Mouse (Mus musculus) forebrain, embryonic 10.5 days (tissue): ENCODE results near the gene Depdc5. TPM values are rescaled to one million over a fixed set of nuclear protein-coding genes. Genes with fewer than 3 reads are reported as not detected.
A peak's percentile ranks its signal among the peaks of the same experiment; 100 is the strongest.

Experiments used
- DNase-seq: peaks from one replicate; pipeline ENCODE4 v3.0.0-alpha.2; 2017; ENCODE audit warnings: low spot score; ENCODE audit errors: extremely low spot score
- H3K27ac ChIP-seq: fragments of 300-500 bp; sonication (generic); 2 replicates; pipeline ENCODE4 v1.5.1; 2016; ENCODE audit warnings: mild to moderate bottlenecking
- H3K27me3 ChIP-seq: fragments of 300-500 bp; sonication (generic); 2 replicates; pipeline ENCODE4 v1.6.1; 2016; ENCODE audit warnings: mild to moderate bottlenecking; ENCODE audit not compliant: poor library complexity, severe bottlenecking
- H3K36me3 ChIP-seq: fragments of 300-500 bp; sonication (generic); replicated peaks from 2 replicates; pipeline ENCODE4 v1.6.1; 2016; ENCODE audit warnings: mild to moderate bottlenecking, moderate library complexity
- H3K4me1 ChIP-seq: fragments of 300-500 bp; sonication (generic); 2 replicates; pipeline ENCODE4 v1.6.1; 2016
- H3K4me3 ChIP-seq: fragments of 300-500 bp; sonication (generic); 2 replicates; pipeline ENCODE4 v1.5.1; 2016; ENCODE audit warnings: mild to moderate bottlenecking, moderate library complexity
- H3K9me3 ChIP-seq: fragments of 300-500 bp; sonication (generic); 2 replicates; pipeline ENCODE4 v1.6.1; 2016; ENCODE audit warnings: mild to moderate bottlenecking, moderate library complexity
- WGBS: fragments of 180-500 bp; shearing (Covaris S2); methylation state at CpG from one replicate; pipeline ENCODE4 v1.1.7; 2016; 5-methylcytosine and 5-hydroxymethylcytosine counted together
- polyA plus RNA-seq: library from polyadenylated mRNA; unstranded; fragments of >200 nt; fragmentation: Nextera tagmentation; extraction: Ambion mirVana; gene quantifications from 2 replicates; pipeline ENCODE4 v1.2.1, GENCODE M21; 2016

The Depdc5 gene
- polyA plus RNA-seq, 1 experiment from 2014 or later = 37.2 TPM

DNA sequence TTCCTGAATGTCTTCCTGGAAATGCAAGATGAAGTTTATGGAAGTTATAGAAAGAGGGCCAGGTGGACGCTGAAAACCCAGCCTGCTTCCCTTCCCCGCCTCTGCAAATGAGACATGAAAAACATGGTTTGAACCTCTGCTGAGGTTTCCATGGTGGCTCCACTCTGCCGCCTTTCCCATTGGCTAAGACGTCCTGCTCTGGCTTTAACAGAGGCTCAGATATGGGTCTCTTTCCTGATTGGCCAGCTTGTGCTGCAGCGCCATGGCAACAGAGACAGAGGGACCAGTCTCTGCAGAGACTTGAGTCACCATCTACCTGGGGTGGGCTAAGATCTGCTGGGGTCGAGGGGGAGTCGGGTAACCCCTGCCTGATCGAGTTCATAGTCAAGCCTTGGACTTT lies 143.2 kb downstream of the Depdc5 start:
- Histone ChIP-seq H3K4me1 (peaks cover 36% of the 10 kb centered on the region), H3K36me3 (no peaks in the 10 kb centered on the region), H3K9me3 (no peaks in the 10 kb centered on the region), H3K27me3 (peaks cover 19% of the 10 kb centered on the region), H3K27ac (peak overlapping the region; percentile 58), H3K4me3 (no peak overlapping the region)
- no peak for DNase-seq
- WGBS = 46% methylated on average over 8 of the region's 8 CpGs

DNA sequence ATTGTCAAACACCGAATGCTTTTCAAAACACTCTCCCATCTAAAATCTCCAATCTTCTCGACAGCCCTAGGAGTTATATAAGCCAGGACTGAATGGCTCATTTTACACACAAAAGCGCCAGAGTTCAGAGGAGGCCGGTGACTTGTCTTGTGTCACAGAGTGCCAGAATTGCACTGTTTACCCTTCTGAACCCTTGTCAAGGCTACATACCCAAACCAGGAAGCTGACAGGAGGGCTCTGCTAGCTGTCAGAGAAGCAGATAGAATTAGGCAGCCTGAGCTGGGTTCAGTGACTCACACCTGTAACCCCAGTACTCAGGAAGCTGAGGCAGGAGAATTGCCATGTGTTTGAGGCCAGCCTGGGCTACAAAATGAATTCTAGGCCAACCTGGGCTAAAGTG lies 143.9 kb downstream of the Depdc5 start:
- 76% methylated on average over 4 of the region's 4 CpGs for WGBS
- no peak overlapping the region for H3K4me3 ChIP-seq
- no peaks in the 10 kb centered on the region for H3K9me3 ChIP-seq
- no peak for DNase-seq
- peaks cover 25% of the 10 kb centered on the region for H3K27me3 ChIP-seq
- H3K36me3 ChIP-seq = no peaks in the 10 kb centered on the region
- peaks cover 43% of the 10 kb centered on the region for H3K4me1 ChIP-seq
- no peak overlapping the region for H3K27ac ChIP-seq

- WGBS = 63% methylated on average over 2 of the region's 2 CpGs
- H3K27me3 ChIP-seq = peaks cover 25% of the 10 kb centered on the region
- peaks cover 43% of the 10 kb centered on the region for H3K4me1 ChIP-seq
These were observed 145.8 kb downstream of the Depdc5 start for GRCm38 (mm10) chr5:33009301-33009700.

GRCm38 (mm10) chr5:33009818-33010812 lies 146.6 kb downstream of the Depdc5 start:
- Histone ChIP-seq H3K4me1 (peaks cover 43% of the 10 kb centered on the region), H3K4me3 (no peak overlapping the region), H3K27ac (0 out of 2 replicates have a peak overlapping the region, but pooled peaks have one; percentile 62), H3K27me3 (peaks cover 25% of the 10 kb centered on the region), H3K36me3 (no peaks in the 10 kb centered on the region), H3K9me3 (no peaks in the 10 kb centered on the region)
- WGBS = 74% methylated on average over 14 of the region's 14 CpGs
- no peak for DNase-seq

More at GRCm38 (mm10) chr5:33009301-33009700, 145.8 kb downstream of the Depdc5 start:
- no peak for DNase-seq
- Histone ChIP-seq H3K4me3 (no peak overlapping the region), H3K9me3 (no peaks in the 10 kb centered on the region), H3K36me3 (no peaks in the 10 kb centered on the region), H3K27ac (0 out of 2 replicates have a peak overlapping the region, but pooled peaks have one; percentile 25)

DNA sequence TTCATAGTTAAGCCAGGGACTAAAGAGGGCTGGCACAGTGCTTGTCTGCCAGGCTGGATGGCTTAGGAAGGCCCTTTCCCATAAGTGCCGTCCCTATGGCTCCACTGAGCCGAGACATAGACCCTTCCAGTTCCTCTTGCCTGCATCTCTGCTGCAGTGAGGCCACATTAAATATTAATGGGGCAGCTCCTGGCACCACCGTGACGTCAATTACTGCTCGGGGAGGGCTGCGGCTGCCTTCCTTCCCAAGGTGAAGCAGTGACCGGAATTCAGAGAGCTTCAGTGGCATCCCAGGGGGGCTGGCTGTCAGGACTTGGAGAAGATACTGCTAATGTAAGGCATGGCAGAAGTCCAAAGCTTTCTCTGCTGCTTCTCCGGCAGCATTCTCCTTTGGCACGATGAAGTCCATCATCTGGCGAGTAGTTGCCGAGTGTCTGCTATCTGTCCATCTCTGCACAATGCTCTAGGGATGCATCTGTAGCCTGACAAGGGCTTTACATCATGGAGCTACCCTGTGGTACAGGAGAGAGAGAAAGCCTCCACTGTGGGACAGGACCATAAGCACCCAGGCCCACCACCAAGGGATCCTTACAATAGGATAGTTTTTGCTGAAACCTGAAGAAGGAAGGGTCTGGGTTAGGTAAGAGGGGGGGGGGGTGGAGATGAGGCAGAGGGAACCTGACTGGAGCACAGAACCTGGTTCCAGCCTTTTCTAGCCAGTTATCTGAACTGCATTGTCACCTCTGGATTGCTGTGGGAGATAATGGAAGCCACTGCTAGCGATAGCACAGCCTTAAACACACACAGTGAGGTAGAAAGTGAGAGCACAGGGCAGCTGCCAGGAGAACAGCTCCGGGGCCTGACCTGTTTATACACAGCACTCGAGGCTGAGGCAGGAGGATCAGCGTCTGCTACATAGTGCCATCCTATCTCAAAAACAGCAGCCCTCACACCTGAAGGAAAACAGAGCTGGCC lies 147.9 kb downstream of the Depdc5 start:
- no peaks in the 10 kb centered on the region for H3K9me3 ChIP-seq
- WGBS = 41% methylated on average over 15 of the region's 15 CpGs
- no peak for DNase-seq
- peaks cover 25% of the 10 kb centered on the region for H3K27me3 ChIP-seq
- no peak overlapping the region for H3K4me3 ChIP-seq
- H3K4me1 ChIP-seq = peaks cover 33% of the 10 kb centered on the region
- H3K27ac ChIP-seq = peak overlapping the region; percentile 62
- H3K36me3 ChIP-seq = no peaks in the 10 kb centered on the region

- Histone ChIP-seq H3K4me1 (peaks cover 36% of the 10 kb centered on the region), H3K4me3 (no peak overlapping the region), H3K27me3 (peaks cover 25% of the 10 kb centered on the region), H3K27ac (no peak overlapping the region), H3K9me3 (no peaks in the 10 kb centered on the region), H3K36me3 (no peaks in the 10 kb centered on the region)
- DNase-seq = no peak
- 73% methylated on average over 1 of the region's 1 CpGs for WGBS
These were observed 150.6 kb downstream of the Depdc5 start for GRCm38 (mm10) chr5:33014096-33014495.

DNA sequence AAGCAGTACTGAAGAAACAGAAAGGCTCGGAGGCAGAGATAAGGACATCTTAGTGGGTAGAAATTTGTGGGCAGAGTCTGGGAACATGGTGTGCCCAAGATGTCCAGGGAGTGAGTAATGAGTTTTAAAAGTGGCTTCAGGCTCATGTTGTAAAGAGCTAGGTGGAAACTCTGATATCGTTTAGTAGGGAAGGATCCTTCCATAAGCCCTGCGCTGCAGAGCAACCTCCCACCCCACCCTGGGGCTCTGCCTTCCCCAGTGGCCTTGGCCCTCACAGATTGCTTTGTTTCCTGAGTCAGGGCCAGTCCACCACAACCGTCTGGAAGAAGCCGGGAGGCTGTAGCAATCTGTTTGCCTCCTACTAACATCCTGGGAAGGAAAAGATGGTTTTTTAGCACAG lies 152.1 kb downstream of the Depdc5 start:
- 80% methylated on average over 5 of the region's 5 CpGs for WGBS
- no peak overlapping the region for H3K27ac ChIP-seq

DNA sequence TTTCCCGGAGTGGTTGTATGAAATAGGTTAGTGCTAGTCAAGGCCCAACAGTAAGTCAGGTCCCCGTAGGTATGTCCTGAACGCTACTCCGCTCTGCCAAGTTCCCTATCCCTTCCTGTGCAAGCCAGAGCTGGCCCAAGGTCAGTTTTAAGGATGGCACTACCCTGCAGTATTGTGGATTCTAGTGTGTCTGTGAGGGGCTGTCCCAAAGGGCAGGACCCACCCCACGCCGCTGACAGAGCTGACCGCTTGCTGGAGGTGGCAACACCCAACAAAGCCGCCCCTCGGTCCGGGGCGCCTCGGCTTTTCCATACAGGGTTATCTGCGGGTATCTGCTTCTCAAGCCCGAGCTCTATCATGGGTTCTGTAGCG lies 154.7 kb downstream of the Depdc5 start:
- Histone ChIP-seq H3K27me3 (no peaks in the 10 kb centered on the region), H3K27ac (peak overlapping the region; percentile 100), H3K36me3 (peaks cover 23% of the 10 kb centered on the region), H3K9me3 (no peaks in the 10 kb centered on the region), H3K4me3 (peak overlapping the region; percentile 94), H3K4me1 (peaks cover 25% of the 10 kb centered on the region)
- no peak for DNase-seq
- WGBS = 4% methylated on average over 15 of the region's 15 CpGs

More for the DNA sequence above, 152.1 kb downstream of the Depdc5 start:
- Histone ChIP-seq H3K9me3 (no peaks in the 10 kb centered on the region), H3K4me1 (peaks cover 36% of the 10 kb centered on the region), H3K4me3 (no peak overlapping the region), H3K36me3 (0 out of 2 replicates have a peak, but pooled peaks cover 2% of the 10 kb centered on the region), H3K27me3 (peaks cover 16% of the 10 kb centered on the region)
- DNase-seq = no peak

DNA sequence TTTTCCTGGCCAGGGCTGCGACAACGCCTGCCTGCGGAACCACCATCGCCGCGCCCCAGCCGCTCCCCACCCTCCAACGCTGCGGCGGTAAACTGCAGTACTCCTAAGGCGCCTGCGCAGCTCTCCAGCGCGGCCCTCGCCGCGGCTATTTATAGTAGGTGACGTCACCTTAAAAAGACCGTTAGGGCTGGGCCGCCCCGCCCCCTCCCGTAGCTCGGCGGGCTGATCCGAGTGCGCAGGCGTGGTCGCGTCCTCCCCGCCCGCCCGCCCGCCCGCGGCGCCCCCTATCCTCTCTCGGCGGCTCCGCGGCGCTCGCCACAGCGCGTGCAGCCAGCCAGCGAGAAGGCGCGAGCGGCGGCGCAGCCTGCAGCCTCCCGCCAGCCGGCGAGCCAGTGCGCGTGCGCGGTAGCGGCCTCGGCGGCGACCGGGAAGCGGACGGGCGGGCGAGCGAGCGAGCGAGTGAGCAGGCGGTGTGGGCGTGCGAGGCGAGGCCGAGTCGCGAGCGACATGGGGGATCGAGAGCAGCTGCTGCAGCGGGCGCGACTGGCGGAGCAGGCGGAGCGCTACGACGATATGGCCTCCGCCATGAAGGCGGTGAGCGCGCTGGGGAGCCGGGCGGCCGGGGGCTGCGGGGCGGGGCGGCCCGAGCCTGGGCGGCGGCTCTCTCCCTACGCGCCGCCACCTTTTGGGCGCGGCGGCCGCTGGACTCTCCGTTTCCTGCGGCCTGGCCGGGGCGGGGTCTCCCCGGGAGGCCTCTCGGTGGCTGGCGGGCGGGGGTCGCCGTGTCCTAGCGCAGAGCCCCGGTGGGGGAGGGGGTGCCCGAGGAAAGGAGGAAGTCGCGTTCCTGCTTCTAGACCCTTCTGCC lies 155.3 kb downstream of the Depdc5 start, which contains the start of gene Ywhah:
Gene Ywhah (plus strand): TSS at position 256 of the 865 bp plus-strand sequence.
- Histone ChIP-seq H3K4me3 (peak within 1 kb of the TSS; percentile 94), H3K27ac (peak within 1 kb of the TSS; percentile 100), H3K9me3 (no peaks in the 10 kb centered on the region), H3K27me3 (no peaks in the 10 kb centered on the region), H3K4me1 (peaks cover 25% of the 10 kb centered on the region), H3K36me3 (peaks cover 29% of the 10 kb centered on the region)
- DNase-seq = peak; percentile 94
- under 1% methylated on average over 114 of the region's 121 CpGs for WGBS

- Histone ChIP-seq H3K4me3 (peak overlapping the region; percentile 94), H3K27ac (peak overlapping the region; percentile 100), H3K36me3 (peaks cover 36% of the 10 kb centered on the region), H3K4me1 (peaks cover 25% of the 10 kb centered on the region), H3K9me3 (no peaks in the 10 kb centered on the region), H3K27me3 (no peaks in the 10 kb centered on the region)
- DNase-seq = peak; percentile 60
- WGBS = under 1% methylated on average over 12 of the region's 12 CpGs
These were observed 155.9 kb downstream of the Depdc5 start for GRCm38 (mm10) chr5:33019426-33019821.

DNA sequence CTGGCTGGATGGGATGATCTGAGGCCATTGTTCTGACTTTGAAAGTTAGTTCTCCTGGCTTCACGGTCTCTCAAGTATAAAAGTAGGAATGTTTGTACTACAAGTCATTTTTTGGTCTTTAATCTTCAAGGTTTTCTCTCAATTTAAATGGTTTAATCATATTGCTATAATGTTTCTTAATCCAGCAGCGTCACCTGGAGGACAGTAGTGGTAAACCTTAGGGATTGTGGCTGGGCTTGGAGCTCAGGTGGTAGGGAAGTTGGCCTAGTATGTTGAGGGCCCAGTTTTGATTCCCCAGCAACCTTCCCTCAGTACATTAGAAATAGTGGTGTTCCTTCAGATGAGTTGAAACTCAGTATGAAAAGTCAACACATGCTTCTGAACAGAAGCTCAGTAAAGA lies 158.1 kb downstream of the Depdc5 start:
- H3K27ac ChIP-seq = no peak overlapping the region
- DNase-seq = no peak
- no peak overlapping the region for H3K4me3 ChIP-seq
- H3K36me3 ChIP-seq = peaks cover 58% of the 10 kb centered on the region
- peaks cover 25% of the 10 kb centered on the region for H3K4me1 ChIP-seq
- H3K27me3 ChIP-seq = no peaks in the 10 kb centered on the region
- no peaks in the 10 kb centered on the region for H3K9me3 ChIP-seq
- 94% methylated on average over 2 of the region's 2 CpGs for WGBS
